Mouse (Mus musculus): ENCODE results near the gene Myh4. TPM values are rescaled to one million over a fixed set of nuclear protein-coding genes. Genes with fewer than 3 reads are reported as not detected.

The Myh4 gene
- polyA plus RNA-seq, 1 experiment from 2014 or later = not detected

- H3K9ac ChIP-seq = no peak overlapping the region
- 86% methylated on average over 5 of the region's 5 CpGs for WGBS
- H3K4me3 ChIP-seq (replicated peaks; ENCODE audit: low read length) = no peak overlapping the region
- no peaks in the 10 kb centered on the region for H3K27me3 ChIP-seq (ENCODE audit: control insufficient read depth, insufficient read depth, low read length)
- ATAC-seq (ENCODE audit: low FRiP score) (no peak), DNase-seq (ENCODE audit: low spot score) (no peak)
- no peaks in the 10 kb centered on the region for H3K4me1 ChIP-seq (replicated peaks; ENCODE audit: control insufficient read depth, insufficient read depth, low read length)
- no peaks in the 10 kb centered on the region for H3K9me3 ChIP-seq (ENCODE audit: control insufficient read depth, low read length)
- H3K4me2 ChIP-seq (replicated peaks) = no peak overlapping the region
- H3K36me3 ChIP-seq (replicated peaks; ENCODE audit: control insufficient read depth, insufficient read depth) = no peaks in the 10 kb centered on the region
- no peak overlapping the region for H3K27ac ChIP-seq
Observed at GRCm38 (mm10) chr11:67229166-67229565, 8.7 kb upstream of the Myh4 start.

GRCm38 (mm10) chr11:67229946-67230345, 7.9 kb upstream of the Myh4 start:
- Histone ChIP-seq H3K4me1 (replicated peaks; ENCODE audit: control insufficient read depth, insufficient read depth, low read length) (no peaks in the 10 kb centered on the region), H3K9me3 (ENCODE audit: control insufficient read depth, low read length) (no peaks in the 10 kb centered on the region), H3K27ac (no peak overlapping the region), H3K9ac (no peak overlapping the region), H3K4me3 (replicated peaks; ENCODE audit: low read length) (no peak overlapping the region), H3K36me3 (replicated peaks; ENCODE audit: control insufficient read depth, insufficient read depth) (no peaks in the 10 kb centered on the region), H3K4me2 (replicated peaks) (no peak overlapping the region), H3K27me3 (ENCODE audit: control insufficient read depth, insufficient read depth, low read length) (no peaks in the 10 kb centered on the region)
- WGBS = 87% methylated on average over 2 of the region's 2 CpGs
- no peak for DNase-seq (ENCODE audit: low spot score)
- no peak for ATAC-seq (ENCODE audit: low FRiP score)

GRCm38 (mm10) chr11:67235639-67236358, 2.0 kb upstream of the Myh4 start:
- no peak for ATAC-seq (ENCODE audit: low FRiP score)
- Histone ChIP-seq H3K27ac (no peak overlapping the region), H3K9ac (no peak overlapping the region), H3K4me3 (replicated peaks; ENCODE audit: low read length) (no peak overlapping the region), H3K4me1 (replicated peaks; ENCODE audit: control insufficient read depth, insufficient read depth, low read length) (no peaks in the 10 kb centered on the region), H3K4me2 (replicated peaks) (no peak overlapping the region), H3K36me3 (replicated peaks; ENCODE audit: control insufficient read depth, insufficient read depth) (no peaks in the 10 kb centered on the region), H3K9me3 (ENCODE audit: control insufficient read depth, low read length) (no peaks in the 10 kb centered on the region), H3K27me3 (ENCODE audit: control insufficient read depth, insufficient read depth, low read length) (no peaks in the 10 kb centered on the region)
- WGBS = 70% methylated on average over 5 of the region's 5 CpGs
- DNase-seq (ENCODE audit: low spot score) = peak; percentile 61

- Histone ChIP-seq H3K4me3 (replicated peaks; ENCODE audit: low read length) (no peak overlapping the region), H3K4me1 (replicated peaks; ENCODE audit: control insufficient read depth, insufficient read depth, low read length) (no peaks in the 10 kb centered on the region), H3K9ac (no peak overlapping the region), H3K9me3 (ENCODE audit: control insufficient read depth, low read length) (no peaks in the 10 kb centered on the region), H3K36me3 (replicated peaks; ENCODE audit: control insufficient read depth, insufficient read depth) (no peaks in the 10 kb centered on the region), H3K27ac (no peak overlapping the region), H3K27me3 (ENCODE audit: control insufficient read depth, insufficient read depth, low read length) (no peaks in the 10 kb centered on the region), H3K4me2 (replicated peaks) (no peak overlapping the region)
- 90% methylated on average over 9 of the region's 9 CpGs for WGBS
- ATAC-seq (ENCODE audit: low FRiP score) (no peak), DNase-seq (ENCODE audit: low spot score) (no peak)
Observed at GRCm38 (mm10) chr11:67236799-67237198, 1.0 kb upstream of the Myh4 start.

GRCm38 (mm10) chr11:67241051-67241450, 3.2 kb downstream of the Myh4 start:
- no peaks in the 10 kb centered on the region for H3K9me3 ChIP-seq (ENCODE audit: control insufficient read depth, low read length)

GRCm38 (mm10) chr11:67253691-67254090, 15.9 kb downstream of the Myh4 start:
- H3K9me3 ChIP-seq (ENCODE audit: control insufficient read depth, low read length) = no peaks in the 10 kb centered on the region
- H3K27ac ChIP-seq = no peak overlapping the region
- no peak for ATAC-seq (ENCODE audit: low FRiP score)
- H3K36me3 ChIP-seq (replicated peaks; ENCODE audit: control insufficient read depth, insufficient read depth) = no peaks in the 10 kb centered on the region
- 97% methylated on average over 4 of the region's 4 CpGs for WGBS
- DNase-seq (ENCODE audit: low spot score) = no peak
- no peak overlapping the region for H3K4me3 ChIP-seq (replicated peaks; ENCODE audit: low read length)
- H3K27me3 ChIP-seq (ENCODE audit: control insufficient read depth, insufficient read depth, low read length) = no peaks in the 10 kb centered on the region
- no peaks in the 10 kb centered on the region for H3K4me1 ChIP-seq (replicated peaks; ENCODE audit: control insufficient read depth, insufficient read depth, low read length)
- H3K4me2 ChIP-seq (replicated peaks) = no peak overlapping the region
- H3K9ac ChIP-seq = no peak overlapping the region

More at GRCm38 (mm10) chr11:67241051-67241450, 3.2 kb downstream of the Myh4 start:
- H3K27me3 ChIP-seq (ENCODE audit: control insufficient read depth, insufficient read depth, low read length) = no peaks in the 10 kb centered on the region
- DNase-seq (ENCODE audit: low spot score) = no peak
- no peak overlapping the region for H3K4me2 ChIP-seq (replicated peaks)
- no peak overlapping the region for H3K27ac ChIP-seq
- ATAC-seq (ENCODE audit: low FRiP score) = no peak
- H3K9ac ChIP-seq = no peak overlapping the region
- no peaks in the 10 kb centered on the region for H3K4me1 ChIP-seq (replicated peaks; ENCODE audit: control insufficient read depth, insufficient read depth, low read length)
- 84% methylated on average over 6 of the region's 6 CpGs for WGBS
- no peak overlapping the region for H3K4me3 ChIP-seq (replicated peaks; ENCODE audit: low read length)
- H3K36me3 ChIP-seq (replicated peaks; ENCODE audit: control insufficient read depth, insufficient read depth) = no peaks in the 10 kb centered on the region

GRCm38 (mm10) chr11:67257048-67257447, 19.2 kb downstream of the Myh4 start:
- Histone ChIP-seq H3K4me3 (replicated peaks; ENCODE audit: low read length) (no peak overlapping the region), H3K4me1 (replicated peaks; ENCODE audit: control insufficient read depth, insufficient read depth, low read length) (no peaks in the 10 kb centered on the region), H3K9me3 (ENCODE audit: control insufficient read depth, low read length) (no peaks in the 10 kb centered on the region), H3K9ac (no peak overlapping the region), H3K36me3 (replicated peaks; ENCODE audit: control insufficient read depth, insufficient read depth) (no peaks in the 10 kb centered on the region), H3K27me3 (ENCODE audit: control insufficient read depth, insufficient read depth, low read length) (no peaks in the 10 kb centered on the region), H3K4me2 (replicated peaks) (no peak overlapping the region), H3K27ac (no peak overlapping the region)
- WGBS = 91% methylated on average over 7 of the region's 7 CpGs
- DNase-seq (ENCODE audit: low spot score) (no peak), ATAC-seq (ENCODE audit: low FRiP score) (no peak)

- H3K4me3 ChIP-seq (replicated peaks; ENCODE audit: low read length) = no peak overlapping the region
- H3K27ac ChIP-seq = no peak overlapping the region
- H3K36me3 ChIP-seq (replicated peaks; ENCODE audit: control insufficient read depth, insufficient read depth) = no peaks in the 10 kb centered on the region
- H3K9me3 ChIP-seq (ENCODE audit: control insufficient read depth, low read length) = no peaks in the 10 kb centered on the region
- DNase-seq (ENCODE audit: low spot score) (no peak), ATAC-seq (ENCODE audit: low FRiP score) (no peak)
- H3K27me3 ChIP-seq (ENCODE audit: control insufficient read depth, insufficient read depth, low read length) = no peaks in the 10 kb centered on the region
- no peak overlapping the region for H3K4me2 ChIP-seq (replicated peaks)
- no peaks in the 10 kb centered on the region for H3K4me1 ChIP-seq (replicated peaks; ENCODE audit: control insufficient read depth, insufficient read depth, low read length)
- WGBS = 85% methylated on average over 6 of the region's 6 CpGs
- H3K9ac ChIP-seq = no peak overlapping the region
Observed at GRCm38 (mm10) chr11:67260956-67261355, 23.1 kb downstream of the Myh4 start.

- ATAC-seq (ENCODE audit: low FRiP score) = peak; percentile 51; the same call in 1 of the 2 replicates
- Histone ChIP-seq H3K4me2 (replicated peaks) (no peak within 1 kb of the TSS), H3K27me3 (ENCODE audit: control insufficient read depth, insufficient read depth, low read length) (no peaks in the 10 kb centered on the region), H3K4me1 (replicated peaks; ENCODE audit: control insufficient read depth, insufficient read depth, low read length) (no peaks in the 10 kb centered on the region), H3K27ac (no peak within 1 kb of the TSS), H3K9me3 (ENCODE audit: control insufficient read depth, low read length) (no peaks in the 10 kb centered on the region), H3K4me3 (replicated peaks; ENCODE audit: low read length) (no peak within 1 kb of the TSS), H3K36me3 (replicated peaks; ENCODE audit: control insufficient read depth, insufficient read depth) (no peaks in the 10 kb centered on the region), H3K9ac (no peak within 1 kb of the TSS)
- DNase-seq (ENCODE audit: low spot score) = peak; percentile 65
- WGBS = 68% methylated on average over 10 of the region's 10 CpGs
Observed at GRCm38 (mm10) chr11:67276601-67277174, 38.9 kb downstream of the Myh4 start, which contains the start of gene Myh8. Gene Myh8 (plus strand): TSS chr11:67277124.
